In genomic region chr6:112304751-112305150, GRCm38 (mm10) we compare ENCODE assay signal across 10 mouse cellular contexts. TPM values are rescaled to one million over a fixed set of nuclear protein-coding genes. Genes with fewer than 3 reads are reported as not detected.
DNase-seq lines count a peak whose midpoint lies in the region; ATAC-seq and TF ChIP-seq lines count a peak whose summit lies in the region.
"Had no signal": no experiment of that assay in that cellular context is flagged by ENCODE, and none has a peak within 500 bp of the region (broad histone marks: within the 10 kb centered on the region; RNA-seq: fewer than 3 reads in every experiment).

No protein-coding gene starts in this region.

- ATAC-seq in midbrain, postnatal 0 days (ENCODE audit: low FRiP score): no peak
- ATAC-seq in midbrain, embryonic 16.5 days: no peak

- no peak for TF ChIP-seq CTCF in midbrain, postnatal 0 days (IDR thresholded peaks at IDR 0.05)

- H3K36me3 ChIP-seq in midbrain, postnatal 0 days (ENCODE audit: insufficient read depth, low read length): no peaks in the 10 kb centered on the region
- no peaks in the 10 kb centered on the region for H3K36me3 ChIP-seq in midbrain, embryonic 16.5 days (ENCODE audit: control insufficient read depth, insufficient read depth, low read length)
- H3K36me3 ChIP-seq: liver, embryonic 15.5 days had no signal

- no peak overlapping the region for H3K9ac ChIP-seq in midbrain, postnatal 0 days (replicated peaks; ENCODE audit: low read length, poor library complexity, severe bottlenecking)
- H3K9ac ChIP-seq in midbrain, embryonic 16.5 days (ENCODE audit: low read depth, low read length): no peak overlapping the region
- H3K9ac ChIP-seq: liver, embryonic 15.5 days had no signal

- no peak overlapping the region for H3K27ac ChIP-seq in midbrain, postnatal 0 days (ENCODE audit: low read depth, low read length)
- no peak overlapping the region for H3K27ac ChIP-seq in midbrain, embryonic 16.5 days (ENCODE audit: low read length)
- H3K27ac ChIP-seq: liver, embryonic 15.5 days had no signal

- H3K4me2 ChIP-seq in midbrain, postnatal 0 days (ENCODE audit: low read depth, low read length, poor library complexity, severe bottlenecking): no peak overlapping the region
- H3K4me2 ChIP-seq in midbrain, embryonic 16.5 days (ENCODE audit: low read length): no peak overlapping the region
- H3K4me2 ChIP-seq: liver, embryonic 15.5 days had no signal

- no peak overlapping the region for H3K4me3 ChIP-seq in midbrain, postnatal 0 days (ENCODE audit: low read depth, low read length)
- no peak overlapping the region for H3K4me3 ChIP-seq in midbrain, embryonic 16.5 days (ENCODE audit: low read depth, low read length)
- H3K4me3 ChIP-seq: erythroblast, embryonic 14.5 days; liver, embryonic 15.5 days had no signal

- no peaks in the 10 kb centered on the region for H3K4me1 ChIP-seq in midbrain, postnatal 0 days (ENCODE audit: insufficient read depth, low read length)
- no peaks in the 10 kb centered on the region for H3K4me1 ChIP-seq in midbrain, embryonic 16.5 days (ENCODE audit: control insufficient read depth, insufficient read depth, low read length)
- H3K4me1 ChIP-seq: liver, embryonic 15.5 days had no signal

- no peaks in the 10 kb centered on the region for H3K9me3 ChIP-seq in midbrain, postnatal 0 days (ENCODE audit: low read length)
- no peaks in the 10 kb centered on the region for H3K9me3 ChIP-seq in midbrain, embryonic 16.5 days (replicated peaks; ENCODE audit: control insufficient read depth, low read length, poor library complexity, severe bottlenecking)
- H3K9me3 ChIP-seq: liver, embryonic 15.5 days had no signal

- DNase-seq in midbrain, postnatal 0 days (ENCODE audit: low spot score): peak; percentile 24
- peak; percentile 79 for DNase-seq in heart, adult 8-10 months (ENCODE audit: low spot score)
- DNase-seq in layer of hippocampus, postnatal 10 days (ENCODE audit: low spot score in 2 of 2): peak; percentile 32 to 43
- DNase-seq in skeletal muscle tissue, adult 2 months (ENCODE audit: low read depth, low spot score): peak; percentile 48
- no peak for DNase-seq in thymus, adult 18-20 months
- DNase-seq in cerebellum, adult 9-10 months: no peak
- DNase-seq in frontal cortex, postnatal 25 days (ENCODE audit: low spot score in 2 of 2): no peak

- 72% methylated on average over 8 of the region's 8 CpGs for WGBS in midbrain, postnatal 0 days
- 76% methylated on average over 8 of the region's 8 CpGs for WGBS in midbrain, embryonic 16.5 days

- H3K27me3 ChIP-seq in midbrain, postnatal 0 days (ENCODE audit: insufficient read depth, low read length): no peaks in the 10 kb centered on the region
- H3K27me3 ChIP-seq in midbrain, embryonic 16.5 days (ENCODE audit: control insufficient read depth, insufficient read depth, low read depth, low read length): no peaks in the 10 kb centered on the region
- H3K27me3 ChIP-seq: liver, embryonic 15.5 days had no signal

RNA-seq across cellular contexts. Expression of gene Lmcd1, which starts 31.2 kb away (rescaled TPM):
- 9.5 and 10.1 TPM in 2 replicates for total RNA-seq in midbrain, postnatal 0 days (2014; rRNA removed)
- 6.3 and 7.6 TPM in 2 replicates for polyA plus RNA-seq in midbrain, postnatal 0 days (2015; fragmentation: Nextera tagmentation; extraction: Ambion mirVana)
- polyA plus RNA-seq in midbrain, embryonic 16.5 days (2015; fragmentation: Nextera tagmentation; extraction: Ambion mirVana): 7.0 and 9.1 TPM in 2 replicates
- 10 to 100 TPM; 32.8 to 38.7 (median 36.6) TPM for total RNA-seq in heart, adult 8-10 months (2022)
- total RNA-seq in layer of hippocampus, postnatal 10 days (2021): 1 to 10 TPM; 7.2 to 7.9 TPM
- polyA plus RNA-seq: erythroblast, embryonic 14.5 days had no signal

Comparison
In these comparisons a context has a peak if more than half of its experiments do, and no peak if none do; other contexts are left out.
1. DNase-seq: peak in midbrain, postnatal 0 days (single experiment), heart, adult 8-10 months (single experiment), layer of hippocampus, postnatal 10 days (2 of 2) and skeletal muscle tissue, adult 2 months (single experiment); none in thymus, adult 18-20 months (0 of 2), cerebellum, adult 9-10 months (single experiment) and frontal cortex, postnatal 25 days (0 of 2).